Mouse (Mus musculus): Measurements from ENCODE around the gene Rps6kl1.

The Rps6kl1 gene

GRCm38 (mm10) chr12:85106292-85106691, 44.8 kb downstream of the Rps6kl1 start:
- DNase-seq (ENCODE audit: low spot score): no peak

GRCm38 (mm10) chr12:85104789-85105188, 46.3 kb downstream of the Rps6kl1 start:
- DNase-seq (ENCODE audit: low spot score): no peak

- DNase-seq (ENCODE audit: low spot score): no peak
Measured at GRCm38 (mm10) chr12:85103096-85103495, 48.0 kb downstream of the Rps6kl1 start.

- no peak for DNase-seq (ENCODE audit: low spot score)
Measured at GRCm38 (mm10) chr12:85101521-85102106, 49.5 kb downstream of the Rps6kl1 start.

- no peak for DNase-seq (ENCODE audit: low spot score)
Measured at GRCm38 (mm10) chr12:85101001-85101400, 50.1 kb downstream of the Rps6kl1 start.

- no peak for DNase-seq (ENCODE audit: low spot score)
Measured at GRCm38 (mm10) chr12:85095859-85096258, 55.2 kb downstream of the Rps6kl1 start.

GRCm38 (mm10) chr12:85095146-85095545, 55.9 kb downstream of the Rps6kl1 start:
- DNase-seq (ENCODE audit: low spot score): no peak

GRCm38 (mm10) chr12:85094706-85095105, 56.4 kb downstream of the Rps6kl1 start:
- DNase-seq (ENCODE audit: low spot score): no peak

- DNase-seq (ENCODE audit: low spot score): peak; percentile 30
Measured at GRCm38 (mm10) chr12:85094010-85094409, 57.1 kb downstream of the Rps6kl1 start.

GRCm38 (mm10) chr12:85092214-85092613, 58.9 kb downstream of the Rps6kl1 start:
- DNase-seq (ENCODE audit: low spot score): peak; percentile 71

- no peak for DNase-seq (ENCODE audit: low spot score)
Measured at GRCm38 (mm10) chr12:85091190-85091589, 59.9 kb downstream of the Rps6kl1 start.

GRCm38 (mm10) chr12:85087845-85088244, 63.2 kb downstream of the Rps6kl1 start:
- no peak for DNase-seq (ENCODE audit: low spot score)
